Mouse (Mus musculus) limb, embryonic 14.5 days (tissue): ENCODE data around the gene Tpte. TPM values are rescaled to one million over a fixed set of nuclear protein-coding genes. Genes with fewer than 3 reads are reported as not detected.

Source experiments
- ATAC-seq: fragments of 200-750 bp; cut with Nextera tagmentation; 2 replicates; pipeline ENCODE4 v1.8.0; 2017; ENCODE audit warnings: low read depth, moderate number of reproducible peaks, moderate TSS enrichment; ENCODE audit not compliant: low FRiP score
- DNase-seq: peaks from one replicate; pipeline ENCODE4 v3.0.0-alpha.2; 2015; ENCODE audit warnings: low spot score
- H3K27ac ChIP-seq: fragments of 300-500 bp; sonication (generic); replicated peaks from 2 replicates; pipeline ENCODE4 v1.5.1; 2014; ENCODE audit warnings: low read depth, mild to moderate bottlenecking, low read length, moderate library complexity, mixed read lengths
- H3K27me3 ChIP-seq: fragments of 300-500 bp; sonication (generic); 2 replicates; pipeline ENCODE4 v1.6.1; 2014; ENCODE audit warnings: low read length, mixed read lengths; ENCODE audit not compliant: control insufficient read depth, insufficient read depth
- H3K36me3 ChIP-seq: fragments of 300-500 bp; sonication (generic); 2 replicates; pipeline ENCODE4 v1.6.1; 2014; ENCODE audit warnings: mild to moderate bottlenecking, low read length, moderate library complexity, mixed read lengths; ENCODE audit not compliant: control insufficient read depth, insufficient read depth
- H3K4me1 ChIP-seq: fragments of 300-500 bp; sonication (generic); 2 replicates; pipeline ENCODE4 v1.6.1; 2014; ENCODE audit warnings: antibody characterized with exemption, low read length, mixed read lengths; ENCODE audit not compliant: control insufficient read depth, insufficient read depth
- H3K4me2 ChIP-seq: fragments of 300-500 bp; sonication (generic); replicated peaks from 2 replicates; pipeline ENCODE4 v1.6.1; 2014; ENCODE audit warnings: low read depth, mild to moderate bottlenecking, low read length, moderate library complexity; ENCODE audit not compliant: severe bottlenecking
- H3K4me3 ChIP-seq: fragments of 300-500 bp; sonication (generic); replicated peaks from 2 replicates; pipeline ENCODE4 v1.5.1; 2014; ENCODE audit warnings: low read length
- H3K9ac ChIP-seq: fragments of 300-500 bp; sonication (generic); 2 replicates; pipeline ENCODE4 v1.6.1; 2014; ENCODE audit warnings: mild to moderate bottlenecking, low read depth, low read length, moderate library complexity; ENCODE audit not compliant: severe bottlenecking
- H3K9me3 ChIP-seq: fragments of 300-500 bp; sonication (generic); 2 replicates; pipeline ENCODE4 v1.6.1; 2016; ENCODE audit warnings: low read length; ENCODE audit not compliant: control insufficient read depth
- POLR2A ChIP-seq: fragments of 200-500 bp; IDR thresholded peaks from 2 replicates; pipeline ENCODE4 v1.8.0; 2012; ENCODE audit warnings: inconsistent platforms, mild to moderate bottlenecking, moderate library complexity, borderline replicate concordance; ENCODE audit not compliant: insufficient read depth, insufficient read length; ENCODE audit errors: extremely low read depth
- WGBS: fragments of 180-500 bp; shearing (Covaris S2); extraction: QIAGEN DNeasy Blood & Tissue Kit; methylation state at CpG from one replicate; pipeline ENCODE4 v1.1.7; 2014; 5-methylcytosine and 5-hydroxymethylcytosine counted together
- polyA plus RNA-seq, 2 experiments: library from polyadenylated mRNA; depleted of rRNA in 1 of 2; stranded (reverse) in 1 of 2; unstranded in 1 of 2; fragments of >200 nt; fragmentation: Nextera tagmentation in 1 of 2; extraction: Ambion mirVana in 1 of 2; gene quantifications; 2 replicates each; pipeline versions ENCODE4 v1.2.1 to v1.2.3; 2012 to 2014

Gene Tpte
- polyA plus RNA-seq, 2 experiments: 0.07 TPM; not detected in 1

GRCm38 (mm10) chr8:22306999-22307398, 23.8 kb downstream of the Tpte start:
- no peak for ATAC-seq
- H3K4me3 ChIP-seq: no peak overlapping the region

GRCm38 (mm10) chr8:22311446-22311845, 28.2 kb downstream of the Tpte start:
- H3K27ac ChIP-seq: no peak overlapping the region
- no peak overlapping the region for H3K4me2 ChIP-seq
- H3K9me3 ChIP-seq: no peaks in the 10 kb centered on the region
- no peak overlapping the region for H3K4me3 ChIP-seq
- DNase-seq (no peak), ATAC-seq (no peak)
- H3K9ac ChIP-seq: no peak overlapping the region
- TF ChIP-seq POLR2A: no peak
- no peaks in the 10 kb centered on the region for H3K4me1 ChIP-seq
- no peaks in the 10 kb centered on the region for H3K27me3 ChIP-seq
- H3K36me3 ChIP-seq: no peaks in the 10 kb centered on the region
- 66% methylated on average over 9 of the region's 9 CpGs for WGBS

More at GRCm38 (mm10) chr8:22306999-22307398, 23.8 kb downstream of the Tpte start:
- no peaks in the 10 kb centered on the region for H3K36me3 ChIP-seq
- WGBS: 69% methylated on average over 10 of the region's 10 CpGs
- no peaks in the 10 kb centered on the region for H3K27me3 ChIP-seq
- TF ChIP-seq POLR2A: no peak
- H3K4me2 ChIP-seq: no peak overlapping the region
- no peaks in the 10 kb centered on the region for H3K9me3 ChIP-seq
- peaks cover 8% of the 10 kb centered on the region for H3K4me1 ChIP-seq
- no peak for DNase-seq
- no peak overlapping the region for H3K27ac ChIP-seq
- H3K9ac ChIP-seq: no peak overlapping the region

GRCm38 (mm10) chr8:22335426-22335825, 52.2 kb downstream of the Tpte start:
- no peak for TF ChIP-seq POLR2A
- 83% methylated on average over 13 of the region's 13 CpGs for WGBS
- Histone ChIP-seq H3K27me3 (no peaks in the 10 kb centered on the region), H3K9me3 (no peaks in the 10 kb centered on the region), H3K4me3 (no peak overlapping the region), H3K4me2 (no peak overlapping the region), H3K36me3 (no peaks in the 10 kb centered on the region), H3K4me1 (no peaks in the 10 kb centered on the region), H3K9ac (no peak overlapping the region), H3K27ac (no peak overlapping the region)
- DNase-seq (no peak), ATAC-seq (no peak)

- Histone ChIP-seq H3K9ac (no peak overlapping the region), H3K4me2 (no peak overlapping the region), H3K27ac (no peak overlapping the region), H3K4me1 (no peaks in the 10 kb centered on the region), H3K36me3 (no peaks in the 10 kb centered on the region), H3K9me3 (no peaks in the 10 kb centered on the region), H3K4me3 (no peak overlapping the region), H3K27me3 (no peaks in the 10 kb centered on the region)
- ATAC-seq: no peak
- no peak for TF ChIP-seq POLR2A
- 78% methylated on average over 6 of the region's 6 CpGs for WGBS
- DNase-seq: no peak
Measured at GRCm38 (mm10) chr8:22359359-22359758, 76.1 kb downstream of the Tpte start.

GRCm38 (mm10) chr8:22359882-22360281, 76.6 kb downstream of the Tpte start:
- no peak overlapping the region for H3K27ac ChIP-seq
- H3K9ac ChIP-seq: no peak overlapping the region
- no peaks in the 10 kb centered on the region for H3K27me3 ChIP-seq
- no peaks in the 10 kb centered on the region for H3K36me3 ChIP-seq
- ATAC-seq: no peak
- DNase-seq: no peak
- H3K4me2 ChIP-seq: no peak overlapping the region
- no peaks in the 10 kb centered on the region for H3K9me3 ChIP-seq
- TF ChIP-seq POLR2A: no peak
- H3K4me1 ChIP-seq: no peaks in the 10 kb centered on the region
- no peak overlapping the region for H3K4me3 ChIP-seq
- 85% methylated on average over 6 of the region's 6 CpGs for WGBS

- Histone ChIP-seq H3K36me3 (peaks cover 23% of the 10 kb centered on the region; the same call in 1 of the 2 replicates), H3K9me3 (no peaks in the 10 kb centered on the region), H3K27me3 (no peaks in the 10 kb centered on the region), H3K4me2 (no peak overlapping the region), H3K9ac (no peak overlapping the region), H3K4me3 (no peak overlapping the region), H3K27ac (no peak overlapping the region), H3K4me1 (no peaks in the 10 kb centered on the region)
- 88% methylated on average over 5 of the region's 5 CpGs for WGBS
- no peak for DNase-seq
- no peak for ATAC-seq
- TF ChIP-seq POLR2A: no peak
Measured at GRCm38 (mm10) chr8:22376311-22376710, 93.1 kb downstream of the Tpte start.
